Mouse (Mus musculus) testis, postnatal 10 days (tissue): ENCODE data around the gene Adam6b.
A peak's percentile ranks its signal among the peaks of the same experiment; 100 is the strongest.
"Not testable (repeated sequence)": the region's sequence is repeated elsewhere in the genome, so short reads cannot be mapped to it uniquely, and the experiment has no call there.

ENCODE experiments used
- DNase-seq: peaks from one replicate; pipeline ENCODE4 v3.0.0; 2021; ENCODE audit warnings: low spot score

Gene Adam6b

DNA sequence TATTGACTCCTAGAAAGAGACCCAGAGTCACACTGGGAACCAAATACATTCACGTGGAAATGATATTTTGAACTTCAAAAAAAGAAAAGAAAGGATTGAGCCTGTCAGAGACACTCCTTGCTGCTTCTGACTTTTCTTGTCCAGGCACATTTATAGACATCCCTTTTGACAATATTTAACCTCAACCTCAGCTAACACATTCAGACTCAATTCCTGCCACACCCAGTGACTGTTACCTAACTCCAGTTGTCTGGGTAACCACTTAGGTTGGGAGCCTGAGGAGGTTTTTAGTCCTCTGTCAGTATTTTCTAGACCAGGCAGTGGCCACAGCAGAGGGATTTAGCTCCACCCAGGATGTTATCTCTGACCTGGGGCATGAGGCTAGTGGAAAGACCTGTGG lies at the start of gene Adam6b:
Adam6b (plus strand) TSS at position 301 of the 400 bp plus-strand sequence.
- not testable (repeated sequence) for DNase-seq

DNA sequence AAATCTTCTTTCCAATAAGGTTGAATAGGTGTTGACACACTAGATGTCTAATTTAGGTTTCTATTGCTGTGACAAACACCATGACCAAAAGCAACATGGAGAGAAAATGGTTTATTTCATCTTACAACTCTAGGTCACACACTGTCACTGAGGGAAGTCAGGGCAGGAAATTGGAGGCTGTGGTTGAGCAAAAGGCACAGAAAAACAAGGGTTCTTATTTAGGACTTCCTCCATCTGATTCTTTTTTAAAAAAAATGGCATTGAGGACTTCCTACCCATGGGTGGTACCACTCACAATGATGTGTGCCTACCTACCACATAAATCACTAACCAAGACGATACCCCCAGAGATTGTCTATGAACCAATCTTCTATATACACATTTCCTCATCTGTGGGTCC lies 43.2 kb upstream of the Adam6b start:
- no peak for DNase-seq

DNA sequence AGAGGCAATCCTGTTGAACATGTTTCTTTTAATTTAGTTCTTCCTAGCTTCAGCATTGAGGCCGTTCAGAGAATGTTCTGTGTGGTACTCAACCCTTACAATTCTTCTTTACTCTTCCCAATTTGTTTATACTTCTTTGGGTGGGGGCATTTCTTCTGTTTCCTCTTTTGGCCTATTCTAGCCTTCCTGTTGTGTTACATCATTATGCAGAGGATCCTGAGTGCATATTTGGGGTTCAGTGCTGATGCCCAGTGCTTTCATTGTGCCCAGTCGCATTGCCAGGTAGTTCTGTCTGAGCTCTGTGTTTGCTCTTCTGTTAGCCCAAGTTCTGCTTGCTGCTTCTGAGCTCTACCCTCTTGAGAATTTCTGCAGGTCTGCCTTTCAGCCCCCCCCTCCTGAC lies 13.1 kb upstream of the Adam6b start:
- no peak for DNase-seq

DNA sequence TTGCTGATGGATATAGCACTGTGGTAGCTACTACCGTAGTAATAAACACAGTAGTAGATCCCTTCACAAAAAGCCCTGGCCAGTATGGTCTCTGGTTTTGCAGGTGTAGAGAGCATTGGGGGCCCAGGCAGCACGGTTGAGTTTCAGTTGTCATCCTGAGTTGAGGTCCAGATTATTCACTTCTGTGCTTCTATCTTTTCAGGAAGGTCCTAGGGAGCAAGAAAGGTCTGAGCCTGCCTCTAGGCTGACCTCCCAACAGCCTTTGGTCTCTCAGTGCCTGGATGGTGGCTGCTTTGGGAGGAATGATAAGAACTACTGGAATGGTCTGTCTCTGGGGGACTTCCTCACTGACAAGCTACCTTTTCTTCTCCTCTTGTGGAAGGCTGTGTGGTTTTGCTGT lies 7.2 kb upstream of the Adam6b start:
- no peak for DNase-seq

DNA sequence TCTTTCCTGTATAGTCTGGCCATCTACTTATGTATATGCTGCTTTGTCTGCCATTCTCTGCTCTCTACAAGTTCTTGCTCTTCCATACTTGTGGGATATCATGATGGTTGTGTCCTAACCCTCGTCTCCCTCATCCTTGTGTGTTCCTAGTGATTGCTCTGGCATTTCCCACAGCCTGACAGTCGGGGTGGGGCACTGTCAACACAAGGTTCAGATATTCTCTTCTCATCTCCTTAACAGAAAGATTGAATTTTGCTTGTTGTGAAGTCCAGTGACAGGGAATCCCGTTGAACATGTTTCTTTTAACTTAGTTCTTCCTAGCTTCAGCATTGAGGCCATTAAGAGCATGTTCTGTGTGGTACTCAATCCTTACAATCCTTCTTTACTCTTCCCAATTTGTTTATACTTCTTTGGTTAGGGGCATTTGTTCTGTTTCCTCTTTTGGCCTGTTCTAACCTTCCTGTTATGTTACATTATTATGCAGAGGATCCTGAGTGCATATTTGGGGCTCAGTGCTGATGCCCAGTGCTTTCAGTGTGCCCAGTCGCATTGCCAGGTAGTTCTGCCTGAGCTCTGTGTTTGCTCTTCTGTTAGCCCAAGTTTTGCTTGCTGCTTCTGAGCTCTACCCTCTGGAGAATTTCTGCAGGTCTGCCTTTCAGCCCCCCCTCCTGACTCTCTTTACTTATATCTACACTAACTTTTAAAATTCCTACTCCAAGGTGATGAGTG lies 6.5 kb upstream of the Adam6b start:
- DNase-seq, result no peak

DNA sequence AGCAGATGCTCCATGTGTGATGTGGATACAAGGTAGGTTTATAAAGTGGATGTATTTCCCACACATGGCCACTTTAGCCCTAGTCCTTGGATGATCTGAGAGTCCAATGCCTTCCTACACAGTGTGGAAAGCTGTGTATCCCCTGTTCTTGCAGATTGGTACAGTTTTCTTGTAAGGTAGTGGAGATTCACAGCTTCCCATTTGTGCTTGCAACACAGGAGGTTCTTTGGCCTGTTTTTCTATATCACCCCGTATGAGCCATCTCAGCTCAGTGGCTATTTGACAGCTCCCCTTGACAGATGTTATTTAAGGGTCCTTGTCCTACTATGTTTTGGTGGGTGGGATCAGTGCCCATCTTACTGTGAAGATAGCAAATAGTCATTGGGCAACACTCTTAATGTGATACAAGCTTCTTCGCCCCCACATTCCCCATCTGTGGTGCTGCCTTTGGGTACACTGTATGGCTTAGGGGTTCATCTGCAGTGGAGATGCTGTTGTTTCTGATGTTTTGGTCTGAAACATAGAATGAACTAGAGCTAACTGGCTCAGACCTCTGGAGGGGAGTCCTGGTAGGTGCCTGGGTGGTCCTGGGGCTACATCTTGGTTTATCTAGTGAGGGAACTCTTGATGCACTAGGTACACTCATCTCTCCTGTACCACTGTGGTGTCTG lies 5.7 kb upstream of the Adam6b start:
- DNase-seq, result no peak

DNA sequence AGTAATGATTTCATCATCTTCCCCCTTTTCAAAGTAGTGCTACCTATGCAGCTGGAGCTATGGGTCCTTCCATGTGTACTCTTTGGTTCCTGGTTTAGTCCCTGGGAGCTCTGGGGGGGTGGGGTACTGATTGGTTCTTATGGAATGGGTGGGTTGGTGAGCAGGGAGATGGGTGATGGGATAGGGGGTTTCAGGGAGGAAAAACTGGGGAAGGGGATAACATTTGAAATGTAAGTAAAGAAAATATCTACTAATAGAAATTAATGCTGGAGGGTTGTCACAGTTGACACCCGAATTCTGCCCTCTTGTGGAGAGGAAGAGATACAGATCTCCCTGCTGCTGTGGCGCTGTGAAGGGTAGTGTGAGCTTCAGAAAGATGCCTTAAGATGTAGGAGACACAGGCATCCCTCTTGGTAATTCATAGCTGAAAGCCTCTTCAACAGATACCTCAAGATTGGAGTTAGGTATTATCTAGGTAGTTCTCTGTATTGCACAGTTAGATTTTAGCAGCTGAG lies 4.3 kb upstream of the Adam6b start:
- no peak for DNase-seq

DNA sequence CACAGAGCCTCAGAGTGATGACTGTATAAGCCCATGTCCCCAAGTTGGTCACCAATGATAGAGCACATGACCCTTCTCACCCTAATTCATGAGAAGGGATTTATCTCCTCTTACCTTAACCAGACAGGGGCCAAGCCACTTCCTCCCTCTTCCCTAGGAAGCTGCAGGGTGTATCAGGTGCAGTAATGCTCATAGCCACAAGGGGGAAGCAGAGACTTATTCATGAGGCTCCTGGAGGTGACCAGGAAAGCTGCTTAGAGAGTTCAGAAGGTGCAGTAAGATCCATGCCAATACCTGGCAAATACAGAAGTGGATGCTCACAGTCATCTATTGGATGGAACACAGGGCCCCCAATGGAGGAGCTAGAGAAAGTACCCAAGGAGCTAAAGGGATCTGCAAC lies 1.6 kb upstream of the Adam6b start:
- DNase-seq, result peak; percentile 74

DNA sequence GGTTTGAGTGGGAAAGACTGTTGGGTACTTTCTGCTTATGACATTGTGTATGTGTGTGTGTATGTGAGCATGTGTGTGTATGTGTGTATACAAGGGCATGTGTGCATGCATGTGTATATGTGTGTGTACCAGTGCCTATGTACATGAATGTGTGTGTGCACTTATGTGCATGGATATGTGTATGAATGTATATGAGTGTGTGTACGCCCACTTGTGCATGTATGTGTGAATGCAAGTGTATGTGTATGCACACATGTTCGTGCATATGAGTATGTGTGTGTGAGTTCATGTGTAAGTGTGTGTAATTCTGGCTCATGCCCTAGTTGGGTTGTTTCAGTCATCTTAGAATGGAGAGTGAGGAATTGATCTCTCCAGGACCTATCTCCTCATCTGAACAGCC lies 36.6 kb downstream of the Adam6b start:
- DNase-seq, result no peak
